Mouse (Mus musculus): ENCODE measurements around the gene Tmem214. TPM values are rescaled to one million over a fixed set of nuclear protein-coding genes. Genes with fewer than 3 reads are reported as not detected.

Tmem214 gene
- 66.8 and 68.0 TPM in 2 replicates for polyA plus RNA-seq (2015; fragmentation: Nextera tagmentation; extraction: Ambion mirVana)

DNA sequence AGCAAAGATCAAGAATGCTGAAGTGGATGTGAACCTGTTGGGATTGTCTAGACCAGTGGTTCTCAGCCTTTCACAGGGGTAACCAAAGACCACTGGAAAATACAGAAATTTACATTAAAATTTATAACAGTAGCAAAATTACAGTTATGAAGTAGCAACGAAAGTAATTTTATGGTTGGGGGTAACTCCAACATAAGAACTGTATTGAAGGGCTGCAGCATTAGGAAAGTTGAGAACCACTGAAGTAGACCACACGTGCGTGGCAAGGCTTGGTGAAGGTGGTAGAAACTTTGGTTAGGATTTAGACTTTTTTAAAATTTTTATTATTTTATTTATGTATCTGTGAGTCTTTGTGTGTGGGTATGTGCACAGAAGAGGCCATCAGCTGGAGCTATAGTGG lies at the start of gene Tmem214:
Gene Tmem214, plus strand, starts transcription at position 301 of the 400 bp plus-strand sequence.
- Histone ChIP-seq H3K4me2 (peak within 1 kb of the TSS; percentile 82), H3K27ac (replicated peaks) (peak within 1 kb of the TSS; percentile 42; the same call in 1 of the 2 replicates), H3K4me3 (no peak within 1 kb of the TSS), H3K36me3 (peaks cover 32% of the 10 kb centered on the region), H3K9me3 (no peaks in the 10 kb centered on the region), H3K27me3 (replicated peaks) (no peaks in the 10 kb centered on the region), H3K4me1 (peaks cover 30% of the 10 kb centered on the region), H3K9ac (no peak within 1 kb of the TSS)
- WGBS: 90% methylated on average over 3 of the region's 3 CpGs
- no peak for ATAC-seq (ENCODE audit: extremely low read depth, insufficient number of reproducible peaks, low FRiP score, low TSS enrichment)

DNA sequence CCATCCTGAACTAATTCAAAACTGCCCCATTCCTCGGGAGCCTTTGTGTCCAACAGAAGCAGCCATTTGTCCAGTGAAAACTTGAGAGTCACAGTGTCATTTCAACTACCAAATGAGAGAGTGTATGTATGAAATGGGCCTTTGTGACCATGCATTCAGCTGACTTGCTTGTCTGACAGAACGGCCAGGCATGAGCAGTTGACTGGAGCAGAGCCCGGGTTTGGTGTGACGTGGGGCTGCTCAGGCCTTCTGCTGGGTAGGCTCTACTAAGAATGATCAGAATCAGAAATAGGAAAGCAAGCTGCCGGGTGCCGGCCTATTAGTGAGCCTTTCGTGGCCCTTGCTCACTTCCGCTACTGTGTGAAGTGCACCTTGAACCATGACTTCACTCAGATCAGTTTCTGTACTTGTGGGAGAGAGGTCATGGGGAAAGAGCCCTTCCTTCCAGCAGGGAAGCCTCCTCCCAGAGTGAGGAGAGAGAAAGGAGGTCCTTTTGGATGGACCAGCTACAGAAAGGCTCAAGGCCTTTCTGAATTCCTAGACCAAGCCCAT lies 49.0 kb upstream of the Tmem214 start:
- no peak overlapping the region for H3K4me2 ChIP-seq
- peaks cover 2% of the 10 kb centered on the region; the same call in 1 of the 2 replicates for H3K36me3 ChIP-seq
- 79% methylated on average over 8 of the region's 8 CpGs for WGBS
- no peak overlapping the region for H3K9ac ChIP-seq
- H3K4me1 ChIP-seq: peaks cover 30% of the 10 kb centered on the region
- no peaks in the 10 kb centered on the region for H3K9me3 ChIP-seq
- H3K27me3 ChIP-seq (replicated peaks): no peaks in the 10 kb centered on the region
- H3K4me3 ChIP-seq: no peak overlapping the region
- H3K27ac ChIP-seq (replicated peaks): no peak overlapping the region
- ATAC-seq (ENCODE audit: extremely low read depth, insufficient number of reproducible peaks, low FRiP score, low TSS enrichment): no peak

DNA sequence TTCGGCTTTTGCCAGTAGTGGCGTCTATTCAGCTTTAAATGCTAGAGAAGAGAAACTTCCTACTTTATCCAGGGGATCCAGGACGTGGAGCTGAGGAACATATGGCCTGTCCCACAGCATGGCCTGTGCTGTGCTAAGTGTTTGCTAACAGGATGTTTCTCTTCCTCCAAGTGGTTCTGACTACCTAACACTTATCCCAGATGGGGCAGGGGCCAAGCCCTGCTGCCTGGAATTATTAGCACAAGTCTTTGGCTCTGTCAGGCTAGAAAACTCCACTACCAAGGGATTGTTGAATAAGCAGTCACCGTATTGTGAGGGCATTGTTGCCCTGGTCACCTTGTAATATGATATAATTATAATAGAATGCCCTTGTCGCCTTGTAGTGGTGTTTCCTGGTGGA lies 45.1 kb upstream of the Tmem214 start:
- Histone ChIP-seq H3K27ac (replicated peaks) (no peak overlapping the region), H3K4me3 (no peak overlapping the region), H3K4me1 (peaks cover 20% of the 10 kb centered on the region), H3K36me3 (peaks cover 2% of the 10 kb centered on the region; the same call in 1 of the 2 replicates), H3K9ac (no peak overlapping the region), H3K4me2 (no peak overlapping the region), H3K27me3 (replicated peaks) (no peaks in the 10 kb centered on the region), H3K9me3 (no peaks in the 10 kb centered on the region)
- no peak for ATAC-seq (ENCODE audit: extremely low read depth, insufficient number of reproducible peaks, low FRiP score, low TSS enrichment)
- WGBS: 71% methylated on average over 5 of the region's 5 CpGs

DNA sequence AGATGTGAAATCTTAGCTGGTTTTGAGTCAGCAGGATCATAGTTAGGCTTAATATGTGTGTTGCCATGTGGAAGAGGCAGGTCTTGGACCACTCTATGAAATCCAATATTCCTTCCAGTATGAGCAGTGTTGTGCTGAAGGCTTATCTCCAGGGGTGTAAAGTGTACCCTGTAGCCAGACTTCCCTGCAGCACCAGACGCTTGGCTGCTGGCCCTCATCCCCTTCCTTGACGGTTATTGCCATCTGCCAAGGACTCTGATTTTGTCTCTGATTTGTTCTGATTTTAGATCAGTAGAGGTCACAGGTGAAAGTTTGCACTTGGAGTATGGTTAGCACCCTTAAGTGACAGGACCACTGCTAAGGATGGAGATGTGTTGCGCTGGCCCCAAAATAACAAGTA lies 44.7 kb upstream of the Tmem214 start:
- H3K4me2 ChIP-seq: no peak overlapping the region
- peaks cover 20% of the 10 kb centered on the region for H3K4me1 ChIP-seq
- no peak for ATAC-seq (ENCODE audit: extremely low read depth, insufficient number of reproducible peaks, low FRiP score, low TSS enrichment)
- peaks cover 2% of the 10 kb centered on the region; the same call in 1 of the 2 replicates for H3K36me3 ChIP-seq
- H3K27me3 ChIP-seq (replicated peaks): no peaks in the 10 kb centered on the region
- H3K4me3 ChIP-seq: no peak overlapping the region
- H3K9ac ChIP-seq: no peak overlapping the region
- H3K9me3 ChIP-seq: no peaks in the 10 kb centered on the region
- 74% methylated on average over 3 of the region's 3 CpGs for WGBS
- H3K27ac ChIP-seq (replicated peaks): no peak overlapping the region

DNA sequence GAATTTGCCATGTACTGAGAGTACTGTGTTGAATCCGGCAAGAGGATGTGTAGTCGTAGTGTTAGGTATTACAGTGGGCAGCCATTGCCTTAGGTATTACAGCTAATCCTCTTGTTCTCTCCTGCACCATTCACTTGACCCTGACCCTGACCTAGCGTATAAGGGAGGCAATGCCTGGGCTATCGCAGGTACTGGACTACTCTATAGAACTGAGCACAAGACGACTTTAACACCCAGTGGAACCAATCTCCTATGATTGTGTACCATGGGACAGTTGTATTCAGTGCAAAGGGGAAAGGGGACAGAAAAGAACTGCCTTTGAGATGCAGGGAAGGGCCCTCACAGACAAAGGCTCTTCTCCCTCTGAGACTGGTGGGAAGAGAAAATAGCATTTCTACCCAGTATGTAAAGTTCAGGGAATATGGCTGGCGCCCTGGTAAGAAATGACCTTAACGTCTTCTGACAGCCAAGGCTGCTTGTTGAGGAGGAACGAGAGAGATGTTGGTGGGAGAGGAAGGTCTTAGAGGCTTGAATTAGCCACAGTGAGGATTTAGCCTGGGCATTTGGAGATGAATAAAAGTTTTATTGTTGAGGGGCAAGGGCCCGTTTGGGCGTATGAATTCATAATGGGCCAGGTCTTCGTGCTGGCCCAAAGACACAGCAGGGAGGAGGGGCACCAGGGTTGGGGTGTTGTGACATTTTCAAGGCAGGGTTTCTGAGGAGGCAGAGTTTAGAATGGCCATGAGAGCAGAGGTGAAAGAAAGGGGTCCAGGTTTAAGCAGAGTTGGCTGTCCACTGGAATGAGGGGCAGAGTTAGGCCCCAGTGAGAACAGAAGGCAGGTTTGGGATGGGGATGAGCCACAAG lies 43.5 kb upstream of the Tmem214 start:
- H3K4me1 ChIP-seq: peaks cover 20% of the 10 kb centered on the region
- H3K4me3 ChIP-seq: no peak overlapping the region
- H3K9ac ChIP-seq: no peak overlapping the region
- peaks cover 2% of the 10 kb centered on the region; the same call in 1 of the 2 replicates for H3K36me3 ChIP-seq
- no peaks in the 10 kb centered on the region for H3K27me3 ChIP-seq (replicated peaks)
- H3K9me3 ChIP-seq: no peaks in the 10 kb centered on the region
- ATAC-seq (ENCODE audit: extremely low read depth, insufficient number of reproducible peaks, low FRiP score, low TSS enrichment): no peak
- H3K27ac ChIP-seq (replicated peaks): no peak overlapping the region
- H3K4me2 ChIP-seq: no peak overlapping the region
- WGBS: 83% methylated on average over 11 of the region's 11 CpGs

DNA sequence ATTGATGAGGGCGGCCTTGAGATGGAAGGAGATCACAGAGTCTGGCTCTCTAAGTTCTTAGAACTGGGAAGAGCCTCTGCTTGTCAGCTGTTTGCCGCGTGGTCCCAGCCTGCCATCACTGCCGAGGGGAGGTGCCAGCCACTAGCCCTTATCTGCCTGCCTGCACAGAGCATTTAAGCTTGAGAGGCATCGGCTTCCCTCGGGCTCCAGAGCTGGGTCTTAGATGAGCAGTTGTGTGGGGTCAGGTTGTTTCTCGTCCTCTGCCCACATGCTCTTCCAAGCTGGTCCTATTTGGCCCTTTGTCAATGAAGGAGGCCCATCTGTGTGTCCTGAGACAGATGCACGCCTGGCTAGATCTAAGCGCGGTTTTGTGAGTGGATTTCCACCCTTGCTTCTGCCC lies 42.6 kb upstream of the Tmem214 start:
- Histone ChIP-seq H3K4me3 (no peak overlapping the region), H3K4me2 (no peak overlapping the region), H3K36me3 (no peaks in the 10 kb centered on the region), H3K27ac (replicated peaks) (no peak overlapping the region), H3K4me1 (peaks cover 20% of the 10 kb centered on the region), H3K9ac (no peak overlapping the region), H3K9me3 (no peaks in the 10 kb centered on the region), H3K27me3 (replicated peaks) (no peaks in the 10 kb centered on the region)
- WGBS: 35% methylated on average over 10 of the region's 10 CpGs
- ATAC-seq (ENCODE audit: extremely low read depth, insufficient number of reproducible peaks, low FRiP score, low TSS enrichment): no peak

DNA sequence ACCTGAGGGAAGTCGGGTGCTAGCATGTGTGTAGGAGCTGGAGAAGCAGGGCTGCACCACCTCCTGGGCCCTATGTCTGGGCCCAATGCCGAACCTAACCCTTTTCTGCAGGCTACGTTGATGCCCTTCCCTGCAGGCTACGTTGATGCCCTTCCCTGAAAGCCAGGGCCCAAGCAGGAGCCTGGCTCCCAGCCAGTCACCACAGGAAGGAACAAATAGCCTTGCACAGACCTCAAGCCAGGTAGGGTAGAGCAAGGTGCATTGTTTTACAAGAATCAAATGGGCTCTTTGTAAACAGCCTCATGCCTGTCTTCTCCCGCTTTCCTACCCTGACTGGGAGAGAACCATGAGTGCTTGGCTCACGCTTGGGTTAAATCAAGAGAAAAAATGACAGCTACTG lies 42.0 kb upstream of the Tmem214 start:
- Histone ChIP-seq H3K4me1 (peaks cover 20% of the 10 kb centered on the region), H3K27me3 (replicated peaks) (no peaks in the 10 kb centered on the region), H3K36me3 (no peaks in the 10 kb centered on the region), H3K4me2 (no peak overlapping the region), H3K4me3 (no peak overlapping the region), H3K9ac (no peak overlapping the region; the same call in 1 of the 2 replicates), H3K27ac (replicated peaks) (no peak overlapping the region), H3K9me3 (no peaks in the 10 kb centered on the region)
- ATAC-seq (ENCODE audit: extremely low read depth, insufficient number of reproducible peaks, low FRiP score, low TSS enrichment): no peak
- WGBS: 69% methylated on average over 6 of the region's 6 CpGs

DNA sequence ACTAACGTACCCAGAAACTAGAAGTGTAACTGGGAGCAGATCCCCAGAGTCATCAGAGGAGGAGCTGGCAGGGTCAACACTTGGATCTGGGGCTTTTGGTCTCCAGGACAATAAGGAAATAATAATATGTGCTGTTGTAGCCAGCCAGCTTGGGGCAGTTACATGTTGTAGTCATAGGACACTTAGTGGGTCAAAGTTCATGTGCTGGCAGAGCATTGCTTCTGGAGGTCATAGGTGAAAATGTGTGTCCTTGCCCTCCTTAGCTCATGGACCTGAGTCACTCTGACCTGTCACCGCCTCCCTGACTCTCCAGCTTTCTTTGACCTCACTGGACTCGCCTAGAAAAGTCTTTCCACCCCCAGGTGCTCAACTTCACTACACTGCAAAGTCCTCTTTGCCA lies 34.4 kb upstream of the Tmem214 start:
- Histone ChIP-seq H3K36me3 (peaks cover 13% of the 10 kb centered on the region), H3K9ac (no peak overlapping the region), H3K4me1 (no peaks in the 10 kb centered on the region), H3K4me3 (no peak overlapping the region), H3K9me3 (peaks cover 9% of the 10 kb centered on the region; the same call in 1 of the 2 replicates), H3K27ac (replicated peaks) (no peak overlapping the region), H3K4me2 (no peak overlapping the region), H3K27me3 (replicated peaks) (no peaks in the 10 kb centered on the region)
- 72% methylated on average over 3 of the region's 3 CpGs for WGBS
- no peak for ATAC-seq (ENCODE audit: extremely low read depth, insufficient number of reproducible peaks, low FRiP score, low TSS enrichment)

DNA sequence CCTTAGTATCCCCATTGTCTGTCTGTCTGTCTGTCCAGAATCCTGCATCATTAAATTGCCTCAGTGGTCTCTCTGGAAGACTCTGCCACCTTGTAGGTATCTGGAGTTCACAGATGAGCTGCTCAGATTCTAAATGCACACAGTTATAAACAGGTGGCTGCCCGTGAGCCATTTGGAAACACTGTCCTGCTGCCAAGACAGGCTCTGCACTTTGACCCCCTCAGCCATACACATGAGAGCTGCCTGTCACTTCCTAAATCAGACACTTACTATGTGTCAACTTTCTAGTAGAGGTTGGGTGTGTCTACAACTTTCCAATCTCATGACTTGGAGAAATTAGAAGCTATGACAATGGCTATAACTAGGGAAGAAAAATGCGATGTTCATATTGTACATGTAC lies 28.1 kb upstream of the Tmem214 start:
- H3K27me3 ChIP-seq (replicated peaks): no peaks in the 10 kb centered on the region

DNA sequence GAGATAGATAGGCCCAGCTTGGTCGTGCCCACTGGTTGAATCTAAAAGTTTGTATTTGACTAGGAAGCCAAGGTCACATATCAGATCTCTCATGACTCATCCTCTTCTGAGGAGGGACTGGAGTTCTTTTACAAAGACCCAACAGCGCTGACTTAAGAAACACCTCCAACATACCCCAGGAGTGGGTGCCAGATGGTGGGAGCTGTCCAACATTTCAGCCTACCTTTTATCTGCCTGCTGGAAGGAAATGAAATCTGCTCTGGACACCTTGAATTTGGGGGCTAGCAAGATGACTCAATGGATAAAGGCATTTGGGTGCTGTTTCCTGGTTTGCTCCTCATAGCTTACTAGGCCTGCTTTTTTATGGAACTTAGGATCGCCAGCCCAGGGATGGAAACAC lies 25.9 kb upstream of the Tmem214 start:
- ATAC-seq (ENCODE audit: extremely low read depth, insufficient number of reproducible peaks, low FRiP score, low TSS enrichment): no peak
- H3K4me3 ChIP-seq: no peak overlapping the region
- no peaks in the 10 kb centered on the region for H3K27me3 ChIP-seq (replicated peaks)
- no peak overlapping the region for H3K9ac ChIP-seq
- peaks cover 5% of the 10 kb centered on the region; the same call in 1 of the 2 replicates for H3K9me3 ChIP-seq
- H3K36me3 ChIP-seq: peaks cover 5% of the 10 kb centered on the region
- no peak overlapping the region for H3K4me2 ChIP-seq
- H3K27ac ChIP-seq (replicated peaks): no peak overlapping the region
- H3K4me1 ChIP-seq: no peaks in the 10 kb centered on the region
- 46% methylated on average over 3 of the region's 3 CpGs for WGBS

More for the DNA sequence above, 28.1 kb upstream of the Tmem214 start:
- no peaks in the 10 kb centered on the region for H3K4me1 ChIP-seq
- peaks cover 9% of the 10 kb centered on the region; the same call in 1 of the 2 replicates for H3K9me3 ChIP-seq
- ATAC-seq (ENCODE audit: extremely low read depth, insufficient number of reproducible peaks, low FRiP score, low TSS enrichment): no peak
- H3K36me3 ChIP-seq: peaks cover 13% of the 10 kb centered on the region
- no peak overlapping the region for H3K4me3 ChIP-seq
- no peak overlapping the region for H3K9ac ChIP-seq
- WGBS: 82% methylated on average over 2 of the region's 2 CpGs
- no peak overlapping the region for H3K27ac ChIP-seq (replicated peaks)
- H3K4me2 ChIP-seq: no peak overlapping the region

DNA sequence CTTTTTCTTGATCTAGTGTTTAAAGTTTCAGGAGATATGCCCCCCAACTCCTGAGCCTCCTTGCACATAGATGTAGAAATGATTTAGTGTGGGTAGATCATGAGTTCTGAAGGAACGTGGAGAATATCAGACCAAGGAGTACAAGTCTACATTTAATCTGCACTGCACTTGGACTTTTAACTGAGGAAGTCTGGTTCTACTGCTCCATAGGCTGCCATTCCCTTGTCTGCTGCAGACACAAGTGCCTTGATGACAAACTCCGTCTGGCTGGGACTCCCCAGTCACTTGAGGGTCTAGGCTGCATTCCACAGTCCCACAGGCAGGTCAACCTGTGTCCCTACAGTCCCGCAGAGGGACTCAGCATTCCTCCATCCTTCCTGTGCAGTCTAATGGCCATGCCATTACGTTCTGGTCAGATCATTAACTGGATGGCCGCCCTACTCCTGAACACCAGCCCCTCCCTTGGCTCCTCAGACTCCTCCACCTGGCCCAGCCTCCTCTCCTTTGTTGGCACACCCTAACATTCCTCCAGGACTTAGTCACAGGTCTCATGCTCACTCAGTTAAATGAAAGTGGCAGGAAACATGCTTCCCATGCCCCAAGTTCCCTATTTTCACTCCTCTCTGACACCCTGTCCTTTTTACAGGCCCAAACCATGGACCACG lies 17.8 kb upstream of the Tmem214 start:
- Histone ChIP-seq H3K27me3 (replicated peaks) (no peaks in the 10 kb centered on the region; the same call in 1 of the 2 replicates), H3K4me3 (no peak overlapping the region), H3K4me2 (no peak overlapping the region), H3K27ac (replicated peaks) (0 out of 2 replicates have a peak overlapping the region, but pooled peaks have one; percentile 39), H3K36me3 (no peaks in the 10 kb centered on the region), H3K9ac (no peak overlapping the region), H3K4me1 (peaks cover 24% of the 10 kb centered on the region), H3K9me3 (no peaks in the 10 kb centered on the region)
- no peak for ATAC-seq (ENCODE audit: extremely low read depth, insufficient number of reproducible peaks, low FRiP score, low TSS enrichment)
- WGBS: 34% methylated on average over 6 of the region's 6 CpGs
